Mouse (Mus musculus) midbrain, postnatal 0 days (tissue): Measurements from ENCODE around the gene Olfr1382. TPM values are rescaled to one million over a fixed set of nuclear protein-coding genes. Genes with fewer than 3 reads are reported as not detected.
A peak's percentile ranks its signal among the peaks of the same experiment; 100 is the strongest.
"Not testable (repeated sequence)": the region's sequence is repeated elsewhere in the genome, so short reads cannot be mapped to it uniquely, and the experiment has no call there.

ENCODE experiments used
- ATAC-seq: fragments of 200-750 bp; cut with Nextera tagmentation; 2 replicates; pipeline ENCODE4 v1.8.0; 2017; ENCODE audit warnings: moderate number of reproducible peaks, mild to moderate bottlenecking, moderate TSS enrichment, moderate library complexity; ENCODE audit not compliant: low FRiP score
- DNase-seq: peaks from one replicate; pipeline ENCODE4 v3.0.0-alpha.2; 2015; ENCODE audit warnings: low spot score
- H3K27ac ChIP-seq: fragments of 300-500 bp; sonication (generic); 2 replicates; pipeline ENCODE4 v1.5.1; 2014; ENCODE audit warnings: low read depth, mild to moderate bottlenecking, low read length, mixed read lengths
- H3K27me3 ChIP-seq: fragments of 300-500 bp; sonication (generic); 2 replicates; pipeline ENCODE4 v1.6.1; 2014; ENCODE audit warnings: low read length, control low read depth, mixed read lengths; ENCODE audit not compliant: insufficient read depth
- H3K36me3 ChIP-seq: fragments of 300-500 bp; sonication (generic); 2 replicates; pipeline ENCODE4 v1.6.1; 2014; ENCODE audit warnings: low read length, control low read depth, mixed read lengths; ENCODE audit not compliant: insufficient read depth
- H3K4me1 ChIP-seq: fragments of 300-500 bp; sonication (generic); 2 replicates; pipeline ENCODE4 v1.6.1; 2014; ENCODE audit warnings: mild to moderate bottlenecking, control low read depth, antibody characterized with exemption, low read length, mixed read lengths; ENCODE audit not compliant: insufficient read depth
- H3K4me2 ChIP-seq: fragments of 300-500 bp; sonication (generic); 2 replicates; pipeline ENCODE4 v1.6.1; 2014; ENCODE audit warnings: low read depth, mild to moderate bottlenecking, low read length, mixed read lengths; ENCODE audit not compliant: poor library complexity, severe bottlenecking
- H3K4me3 ChIP-seq: fragments of 300-500 bp; sonication (generic); 2 replicates; pipeline ENCODE4 v1.5.1; 2014; ENCODE audit warnings: low read depth, mild to moderate bottlenecking, low read length, moderate library complexity
- H3K9ac ChIP-seq: fragments of 300-500 bp; sonication (generic); replicated peaks from 2 replicates; pipeline ENCODE4 v1.6.1; 2014; ENCODE audit warnings: mild to moderate bottlenecking, low read length, moderate library complexity, mixed read lengths; ENCODE audit not compliant: poor library complexity, severe bottlenecking
- H3K9me3 ChIP-seq: fragments of 300-500 bp; sonication (generic); 2 replicates; pipeline ENCODE4 v1.6.1; 2016; ENCODE audit warnings: low read length, control low read depth
- CTCF ChIP-seq: IDR thresholded peaks from 2 replicates; pipeline ENCODE4 v1.5.1; 2016; ENCODE audit warnings: antibody characterized with exemption, mild to moderate bottlenecking
- WGBS: fragments of 180-500 bp; shearing (Covaris S2); extraction: QIAGEN DNeasy Blood & Tissue Kit; methylation state at CpG from one replicate; pipeline ENCODE4 v1.1.7; 2014; 5-methylcytosine and 5-hydroxymethylcytosine counted together
- polyA plus RNA-seq: library from polyadenylated mRNA; unstranded; fragments of >200 nt; fragmentation: Nextera tagmentation; extraction: Ambion mirVana; gene quantifications from 2 replicates; pipeline ENCODE4 v1.2.1, GENCODE M21; 2015
- total RNA-seq: library from RNA; depleted of rRNA; stranded (reverse); fragments of >200 nt; gene quantifications from 2 replicates; pipeline ENCODE4 v1.2.3, GENCODE M21; 2014; rRNA removed

The Olfr1382 gene
- total and polyA plus RNA-seq, 2 experiments from 2014 or later = not detected

- 85% methylated on average over 2 of the region's 2 CpGs for WGBS
- peak; percentile 77 for ATAC-seq
These were observed 8.6 kb downstream of the Olfr1382 start for GRCm38 (mm10) chr11:49536631-49537030.

DNA sequence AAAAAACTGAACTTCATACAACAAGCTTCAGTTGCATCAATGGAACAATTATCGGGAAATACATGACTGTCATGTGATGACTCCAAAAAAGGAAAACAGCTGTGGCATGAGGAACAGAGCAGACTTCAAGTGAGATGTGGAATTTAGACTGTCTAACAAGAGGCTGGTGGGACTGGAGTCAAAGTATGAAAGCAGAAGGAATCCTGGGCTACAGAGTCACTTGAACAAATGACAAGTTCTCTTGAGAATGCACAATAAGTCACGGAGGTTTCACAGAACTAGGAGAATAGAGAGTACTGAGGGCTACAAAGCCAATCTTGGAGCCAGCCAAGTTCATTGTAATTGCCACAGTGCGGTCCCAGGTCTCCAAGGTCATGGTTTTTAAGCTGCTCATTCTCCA is 15.1 kb downstream of the Olfr1382 start, which contains the start of gene Olfr1381:
Olfr1381 (plus strand) TSS at position 301 of the 400 bp plus-strand sequence.
- not testable (repeated sequence) for H3K4me1 ChIP-seq, H3K27me3 ChIP-seq, H3K4me3 ChIP-seq, H3K4me2 ChIP-seq, DNase-seq, H3K27ac ChIP-seq, ATAC-seq, H3K9me3 ChIP-seq, H3K36me3 ChIP-seq, H3K9ac ChIP-seq
- WGBS = 43% methylated on average over 3 of the region's 3 CpGs

More at GRCm38 (mm10) chr11:49536631-49537030, 8.6 kb downstream of the Olfr1382 start:
- not testable (repeated sequence) for H3K4me3 ChIP-seq, H3K36me3 ChIP-seq, H3K4me2 ChIP-seq, H3K9me3 ChIP-seq, H3K27ac ChIP-seq, H3K4me1 ChIP-seq, H3K27me3 ChIP-seq, H3K9ac ChIP-seq
- TF ChIP-seq CTCF = peak; percentile 77
- DNase-seq = peak; percentile 72

- not testable (repeated sequence) for ATAC-seq, H3K4me1 ChIP-seq, H3K9me3 ChIP-seq, H3K4me3 ChIP-seq, H3K9ac ChIP-seq, H3K27me3 ChIP-seq, H3K36me3 ChIP-seq, H3K4me2 ChIP-seq, H3K27ac ChIP-seq
- WGBS = 82% methylated on average over 3 of the region's 3 CpGs
- TF ChIP-seq CTCF = peak; percentile 72
- peak; percentile 27 for DNase-seq
These were observed 26.0 kb downstream of the Olfr1382 start for GRCm38 (mm10) chr11:49554033-49554432.

GRCm38 (mm10) chr11:49556578-49556977 is 28.5 kb downstream of the Olfr1382 start, which contains the start of gene Olfr1380:
TSS of gene Olfr1380 (plus strand) at chr11:49556878.
- not testable (repeated sequence) for H3K4me1 ChIP-seq, DNase-seq, H3K4me2 ChIP-seq, H3K9me3 ChIP-seq, H3K27ac ChIP-seq, H3K36me3 ChIP-seq, H3K4me3 ChIP-seq, H3K9ac ChIP-seq, H3K27me3 ChIP-seq, ATAC-seq
- WGBS = 52% methylated on average over 5 of the region's 5 CpGs

DNA sequence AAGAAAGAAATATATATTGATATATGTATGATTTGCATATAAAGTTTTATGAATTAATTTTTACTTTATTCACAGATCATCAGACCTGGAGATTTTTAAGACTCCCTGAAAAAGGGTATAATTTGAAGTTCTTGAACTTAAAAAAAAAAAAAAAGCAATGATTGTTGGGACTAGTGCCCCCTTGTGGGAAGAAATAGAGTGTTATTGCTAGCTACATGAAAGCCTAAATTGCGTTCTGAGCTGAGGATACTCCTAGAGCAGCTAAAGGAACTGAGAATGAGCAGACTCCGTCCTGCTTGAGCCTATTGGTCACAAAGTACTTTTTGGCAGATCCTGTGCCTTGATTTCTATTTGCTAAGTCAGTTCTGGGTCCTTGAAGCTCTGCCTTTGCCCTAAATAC is 47.0 kb downstream of the Olfr1382 start:
- not testable (repeated sequence) for H3K27me3 ChIP-seq, H3K4me3 ChIP-seq, H3K9ac ChIP-seq, DNase-seq, H3K4me1 ChIP-seq, H3K4me2 ChIP-seq, ATAC-seq, H3K9me3 ChIP-seq, H3K36me3 ChIP-seq, H3K27ac ChIP-seq
- peak; percentile 49 for TF ChIP-seq CTCF
- 36% methylated on average over 2 of the region's 2 CpGs for WGBS

- WGBS = 85% methylated on average over 8 of the region's 8 CpGs
- H3K9me3 ChIP-seq, H3K9ac ChIP-seq, H3K4me1 ChIP-seq, H3K27ac ChIP-seq, H3K27me3 ChIP-seq, DNase-seq, H3K36me3 ChIP-seq, H3K4me2 ChIP-seq, H3K4me3 ChIP-seq, ATAC-seq: not testable (repeated sequence)
These were observed 52.4 kb downstream of the Olfr1382 start for GRCm38 (mm10) chr11:49580452-49580851.

Other genes starting within 250 kb of the Olfr1382 start
- 0.19 and 1.4 TPM in 2 replicates for gene Olfr1393, start 249.9 kb upstream of the Olfr1382 start, total RNA-seq
- 0.21 TPM in 1 of 2 replicates, not detected in the other for gene Olfr1393, start 249.9 kb upstream of the Olfr1382 start, polyA plus RNA-seq
- gene Olfr1392, start 243.0 kb upstream of the Olfr1382 start, total RNA-seq = 0.52 and 0.60 TPM in 2 replicates
- 0.14 TPM in 1 of 2 replicates, not detected in the other for gene Olfr1392, start 243.0 kb upstream of the Olfr1382 start, polyA plus RNA-seq
- gene Olfr10, start 223.5 kb upstream of the Olfr1382 start, total RNA-seq = 0.09 TPM in 1 of 2 replicates, not detected in the other
- not detected in 2 replicates for gene Olfr10, start 223.5 kb upstream of the Olfr1382 start, polyA plus RNA-seq
- gene Olfr1391, start 205.5 kb upstream of the Olfr1382 start, total RNA-seq = not detected in 2 replicates
- gene Olfr1391, start 205.5 kb upstream of the Olfr1382 start, polyA plus RNA-seq = not detected in 2 replicates
- not detected in 2 replicates for gene Olfr1390, start 193.1 kb upstream of the Olfr1382 start, total RNA-seq
- gene Olfr1390, start 193.1 kb upstream of the Olfr1382 start, polyA plus RNA-seq = not detected in 2 replicates
- gene Olfr1389, start 105.2 kb upstream of the Olfr1382 start, total RNA-seq = 0.22 TPM in 1 of 2 replicates, not detected in the other
- not detected in 2 replicates for gene Olfr1389, start 105.2 kb upstream of the Olfr1382 start, polyA plus RNA-seq
- gene Olfr1388, start 91.6 kb upstream of the Olfr1382 start, total RNA-seq = not detected in 2 replicates
- 0.05 and 0.07 TPM in 2 replicates for gene Olfr1388, start 91.6 kb upstream of the Olfr1382 start, polyA plus RNA-seq
- gene Olfr1387, start 72.9 kb upstream of the Olfr1382 start, total RNA-seq = not detected in 2 replicates
- gene Olfr1387, start 72.9 kb upstream of the Olfr1382 start, polyA plus RNA-seq = not detected in 2 replicates
- gene Olfr1386, start 63.2 kb upstream of the Olfr1382 start, total RNA-seq = not detected in 2 replicates
- not detected in 2 replicates for gene Olfr1386, start 63.2 kb upstream of the Olfr1382 start, polyA plus RNA-seq
- not detected in 2 replicates for gene Olfr1385, start 39.2 kb upstream of the Olfr1382 start, total RNA-seq
- not detected in 2 replicates for gene Olfr1385, start 39.2 kb upstream of the Olfr1382 start, polyA plus RNA-seq
- not detected in 2 replicates for gene Olfr1384, start 21.5 kb upstream of the Olfr1382 start, total RNA-seq
- not detected in 2 replicates for gene Olfr1384, start 21.5 kb upstream of the Olfr1382 start, polyA plus RNA-seq
- gene Olfr1383, start 8.6 kb upstream of the Olfr1382 start, total RNA-seq = not detected in 2 replicates
- not detected in 2 replicates for gene Olfr1383, start 8.6 kb upstream of the Olfr1382 start, polyA plus RNA-seq
- not detected in 2 replicates for gene Olfr1381, start 15.2 kb downstream of the Olfr1382 start, total RNA-seq
- gene Olfr1381, start 15.2 kb downstream of the Olfr1382 start, polyA plus RNA-seq = not detected in 2 replicates
- not detected in 2 replicates for gene Olfr1380, start 28.6 kb downstream of the Olfr1382 start, total RNA-seq
- not detected in 2 replicates for gene Olfr1380, start 28.6 kb downstream of the Olfr1382 start, polyA plus RNA-seq
- 2.6 and 2.8 TPM in 2 replicates for gene Flt4, start 81.0 kb downstream of the Olfr1382 start, total RNA-seq
- gene Flt4, start 81.0 kb downstream of the Olfr1382 start, polyA plus RNA-seq = 1.3 and 1.4 TPM in 2 replicates
- not detected in 2 replicates for gene Scgb3a1, start 135.4 kb downstream of the Olfr1382 start, total RNA-seq
- gene Scgb3a1, start 135.4 kb downstream of the Olfr1382 start, polyA plus RNA-seq = 0.59 TPM in 1 of 2 replicates, not detected in the other
- gene Cnot6, start 184.5 kb downstream of the Olfr1382 start, total RNA-seq = 28.9 and 53.1 TPM in 2 replicates
- gene Cnot6, start 184.5 kb downstream of the Olfr1382 start, polyA plus RNA-seq = 21.7 and 26.9 TPM in 2 replicates